Mouse (Mus musculus): ENCODE data around the gene Elf1. TPM values are rescaled to one million over a fixed set of nuclear protein-coding genes. Genes with fewer than 3 reads are reported as not detected.
A peak's percentile ranks its signal among the peaks of the same experiment; 100 is the strongest.

Gene Elf1
- polyA plus RNA-seq, 1 experiment from 2014 or later, result 18.1 TPM

GRCm38 (mm10) chr14:79473384-79473783 is 7.6 kb upstream of the Elf1 start:
- H3K9ac ChIP-seq, result no peak overlapping the region
- no peak for ATAC-seq (ENCODE audit: insufficient number of reproducible peaks, low FRiP score, low TSS enrichment, low read depth)
- no peaks in the 10 kb centered on the region for H3K27me3 ChIP-seq
- no peaks in the 10 kb centered on the region for H3K4me1 ChIP-seq
- H3K4me3 ChIP-seq, result no peak overlapping the region
- no peak overlapping the region for H3K27ac ChIP-seq
- H3K36me3 ChIP-seq, result peaks cover 71% of the 10 kb centered on the region
- no peak overlapping the region for H3K4me2 ChIP-seq
- WGBS, result 88% methylated on average over 2 of the region's 2 CpGs
- no peaks in the 10 kb centered on the region for H3K9me3 ChIP-seq

- peak; percentile 92 for ATAC-seq (ENCODE audit: insufficient number of reproducible peaks, low FRiP score, low TSS enrichment, low read depth)
- under 1% methylated on average over 77 of the region's 86 CpGs for WGBS
- no peaks in the 10 kb centered on the region for H3K27me3 ChIP-seq
- no peaks in the 10 kb centered on the region for H3K9me3 ChIP-seq
- H3K36me3 ChIP-seq, result peaks cover 8% of the 10 kb centered on the region
- peaks cover 30% of the 10 kb centered on the region for H3K4me1 ChIP-seq
- H3K9ac ChIP-seq, result peak within 1 kb of the TSS; percentile 94
- peak within 1 kb of the TSS; percentile 100 for H3K27ac ChIP-seq
- H3K4me3 ChIP-seq, result peak within 1 kb of the TSS; percentile 77
- H3K4me2 ChIP-seq, result peak within 1 kb of the TSS; percentile 65
Observed at GRCm38 (mm10) chr14:79481339-79482151, 551 bp downstream of the Elf1 start, which contains the start of gene Wbp4. Gene Wbp4, minus strand, starts transcription at chr14:79481520.

- ATAC-seq (ENCODE audit: insufficient number of reproducible peaks, low FRiP score, low TSS enrichment, low read depth), result no peak
- no peaks in the 10 kb centered on the region for H3K27me3 ChIP-seq
- under 1% methylated on average over 11 of the region's 11 CpGs for WGBS
- H3K36me3 ChIP-seq, result peaks cover 4% of the 10 kb centered on the region; the same call in 1 of the 2 replicates
- peak overlapping the region; percentile 94 for H3K9ac ChIP-seq
- peaks cover 37% of the 10 kb centered on the region for H3K4me1 ChIP-seq
- no peaks in the 10 kb centered on the region for H3K9me3 ChIP-seq
- H3K4me3 ChIP-seq, result peak overlapping the region; percentile 77
- H3K27ac ChIP-seq, result peak overlapping the region; percentile 100
- H3K4me2 ChIP-seq, result peak overlapping the region; percentile 65
Observed at GRCm38 (mm10) chr14:79482251-79482661, 1.3 kb downstream of the Elf1 start.

- ATAC-seq (ENCODE audit: insufficient number of reproducible peaks, low FRiP score, low TSS enrichment, low read depth), result no peak
- H3K4me3 ChIP-seq, result peak overlapping the region; percentile 77
- no peaks in the 10 kb centered on the region for H3K27me3 ChIP-seq
- peaks cover 43% of the 10 kb centered on the region for H3K4me1 ChIP-seq
- peak overlapping the region; percentile 65 for H3K4me2 ChIP-seq
- no peaks in the 10 kb centered on the region for H3K9me3 ChIP-seq
- 9% methylated on average over 15 of the region's 15 CpGs for WGBS
- peak overlapping the region; percentile 26 for H3K9ac ChIP-seq
- H3K27ac ChIP-seq, result peak overlapping the region; percentile 100
- peaks cover 4% of the 10 kb centered on the region; the same call in 1 of the 2 replicates for H3K36me3 ChIP-seq
Observed at GRCm38 (mm10) chr14:79482747-79483355, 1.9 kb downstream of the Elf1 start.

GRCm38 (mm10) chr14:79483611-79484120 is 2.7 kb downstream of the Elf1 start:
- ATAC-seq (ENCODE audit: insufficient number of reproducible peaks, low FRiP score, low TSS enrichment, low read depth), result no peak

GRCm38 (mm10) chr14:79486617-79486992 is 5.6 kb downstream of the Elf1 start:
- Histone ChIP-seq H3K4me1 (peaks cover 33% of the 10 kb centered on the region), H3K36me3 (no peaks in the 10 kb centered on the region), H3K9ac (no peak overlapping the region), H3K27ac (peak overlapping the region; percentile 75; the same call in 1 of the 2 replicates), H3K4me3 (peak overlapping the region; percentile 37), H3K27me3 (no peaks in the 10 kb centered on the region), H3K4me2 (peak overlapping the region; percentile 54), H3K9me3 (no peaks in the 10 kb centered on the region)
- 22% methylated on average over 8 of the region's 8 CpGs for WGBS
- no peak for ATAC-seq (ENCODE audit: insufficient number of reproducible peaks, low FRiP score, low TSS enrichment, low read depth)

More at GRCm38 (mm10) chr14:79483611-79484120, 2.7 kb downstream of the Elf1 start:
- H3K9me3 ChIP-seq, result no peaks in the 10 kb centered on the region
- H3K36me3 ChIP-seq, result no peaks in the 10 kb centered on the region
- H3K4me2 ChIP-seq, result peak overlapping the region; percentile 65
- H3K27ac ChIP-seq, result peak overlapping the region; percentile 100
- peak overlapping the region; percentile 26; the same call in 1 of the 2 replicates for H3K9ac ChIP-seq
- H3K27me3 ChIP-seq, result no peaks in the 10 kb centered on the region
- 52% methylated on average over 8 of the region's 8 CpGs for WGBS
- H3K4me3 ChIP-seq, result peak overlapping the region; percentile 77
- H3K4me1 ChIP-seq, result peaks cover 43% of the 10 kb centered on the region

GRCm38 (mm10) chr14:79486993-79487731 is 6.2 kb downstream of the Elf1 start:
- no peak for ATAC-seq (ENCODE audit: insufficient number of reproducible peaks, low FRiP score, low TSS enrichment, low read depth)
- H3K4me1 ChIP-seq, result peaks cover 33% of the 10 kb centered on the region
- WGBS, result 5% methylated on average over 19 of the region's 19 CpGs
- no peaks in the 10 kb centered on the region for H3K36me3 ChIP-seq
- H3K9ac ChIP-seq, result 0 out of 2 replicates have a peak overlapping the region, but pooled peaks have one; percentile 33
- H3K27me3 ChIP-seq, result no peaks in the 10 kb centered on the region
- H3K27ac ChIP-seq, result peak overlapping the region; percentile 75
- peak overlapping the region; percentile 37 for H3K4me3 ChIP-seq
- no peaks in the 10 kb centered on the region for H3K9me3 ChIP-seq
- H3K4me2 ChIP-seq, result peak overlapping the region; percentile 54

- 50% methylated on average over 9 of the region's 9 CpGs for WGBS
Observed at GRCm38 (mm10) chr14:79488531-79488930, 7.5 kb downstream of the Elf1 start.

GRCm38 (mm10) chr14:79489150-79489549 is 8.2 kb downstream of the Elf1 start:
- no peak for ATAC-seq (ENCODE audit: insufficient number of reproducible peaks, low FRiP score, low TSS enrichment, low read depth)
- no peak overlapping the region for H3K4me2 ChIP-seq
- H3K9me3 ChIP-seq, result no peaks in the 10 kb centered on the region
- H3K4me1 ChIP-seq, result peaks cover 19% of the 10 kb centered on the region
- H3K27ac ChIP-seq, result no peak overlapping the region
- 75% methylated on average over 12 of the region's 12 CpGs for WGBS
- H3K27me3 ChIP-seq, result no peaks in the 10 kb centered on the region
- H3K4me3 ChIP-seq, result no peak overlapping the region
- no peaks in the 10 kb centered on the region for H3K36me3 ChIP-seq
- no peak overlapping the region for H3K9ac ChIP-seq

More at GRCm38 (mm10) chr14:79488531-79488930, 7.5 kb downstream of the Elf1 start:
- Histone ChIP-seq H3K4me2 (no peak overlapping the region), H3K27me3 (no peaks in the 10 kb centered on the region), H3K9ac (no peak overlapping the region), H3K9me3 (no peaks in the 10 kb centered on the region), H3K36me3 (no peaks in the 10 kb centered on the region), H3K4me1 (peaks cover 23% of the 10 kb centered on the region), H3K4me3 (no peak overlapping the region), H3K27ac (no peak overlapping the region)
- ATAC-seq (ENCODE audit: insufficient number of reproducible peaks, low FRiP score, low TSS enrichment, low read depth), result no peak

- H3K4me1 ChIP-seq, result peaks cover 19% of the 10 kb centered on the region
- 72% methylated on average over 3 of the region's 3 CpGs for WGBS
- H3K27ac ChIP-seq, result no peak overlapping the region
- H3K4me3 ChIP-seq, result no peak overlapping the region
- no peak overlapping the region for H3K9ac ChIP-seq
- no peaks in the 10 kb centered on the region for H3K27me3 ChIP-seq
- no peak overlapping the region for H3K4me2 ChIP-seq
- no peak for ATAC-seq (ENCODE audit: insufficient number of reproducible peaks, low FRiP score, low TSS enrichment, low read depth)
- no peaks in the 10 kb centered on the region for H3K36me3 ChIP-seq
- no peaks in the 10 kb centered on the region for H3K9me3 ChIP-seq
Observed at GRCm38 (mm10) chr14:79490246-79490645, 9.3 kb downstream of the Elf1 start.

- Histone ChIP-seq H3K9me3 (no peaks in the 10 kb centered on the region), H3K27me3 (no peaks in the 10 kb centered on the region), H3K27ac (no peak overlapping the region), H3K9ac (no peak overlapping the region), H3K4me1 (no peaks in the 10 kb centered on the region), H3K36me3 (no peaks in the 10 kb centered on the region), H3K4me3 (no peak overlapping the region), H3K4me2 (no peak overlapping the region)
- no peak for ATAC-seq (ENCODE audit: insufficient number of reproducible peaks, low FRiP score, low TSS enrichment, low read depth)
- WGBS, result 60% methylated on average over 6 of the region's 6 CpGs
Observed at GRCm38 (mm10) chr14:79494349-79494748, 13.4 kb downstream of the Elf1 start.
